Mouse (Mus musculus): ENCODE data around the gene Usp25. TPM values are rescaled to one million over a fixed set of nuclear protein-coding genes. Genes with fewer than 3 reads are reported as not detected.

Usp25 gene
- polyA plus RNA-seq, 1 experiment, result 18.8 TPM

DNA sequence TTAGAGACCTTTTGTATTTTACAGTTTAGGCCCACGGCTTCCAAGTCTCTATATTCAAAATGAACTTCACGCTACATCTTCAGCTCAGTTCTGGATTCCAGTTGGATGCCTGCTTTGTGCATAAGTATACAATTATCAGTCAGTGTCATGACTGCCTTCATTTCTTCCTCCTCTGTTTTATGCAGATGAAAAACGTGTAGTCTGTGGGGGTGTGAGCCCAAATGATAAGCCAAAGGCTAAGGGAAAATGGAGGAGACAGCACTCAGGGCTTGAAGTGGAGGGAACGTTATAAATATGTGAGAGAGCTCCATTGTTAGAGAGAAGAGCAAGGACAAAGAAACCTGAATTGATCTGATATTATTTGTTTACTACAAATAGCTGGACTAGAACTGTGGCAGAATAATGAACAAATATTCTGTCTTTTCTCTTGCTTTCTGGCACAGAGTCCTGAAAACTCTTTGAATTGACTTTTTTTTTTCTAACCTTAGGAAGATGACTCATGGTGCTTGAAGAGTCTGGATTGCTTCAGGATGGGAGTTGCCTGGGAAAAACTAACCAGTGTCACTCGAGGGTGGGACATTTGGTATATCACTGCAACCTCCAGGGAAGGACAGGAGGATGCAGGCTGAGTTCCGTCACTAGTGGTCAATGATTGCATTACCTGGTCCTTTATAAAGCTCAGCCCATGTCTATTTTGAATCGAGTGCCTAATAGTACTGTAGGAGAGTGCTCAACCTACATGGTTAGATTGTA, 10.3 kb downstream of the Usp25 start:
- Histone ChIP-seq H3K27ac (ENCODE audit: insufficient read depth, low read length) (no peak overlapping the region), H3K4me1 (ENCODE audit: control insufficient read depth, insufficient read depth, insufficient read length) (peaks cover 9% of the 10 kb centered on the region), H3K36me3 (ENCODE audit: control insufficient read depth, insufficient read depth, low read length) (no peaks in the 10 kb centered on the region), H3K27me3 (ENCODE audit: control insufficient read depth, insufficient read depth, low read length) (no peaks in the 10 kb centered on the region), H3K4me3 (ENCODE audit: extremely low read depth, insufficient read depth, insufficient read length) (no peak overlapping the region)
- no peak for DNase-seq (ENCODE audit: low read depth in 1 of 2, low spot score in 2 of 2)
- WGBS, result 87% methylated on average over 7 of the region's 7 CpGs
- no peak for TF ChIP-seq CTCF (IDR thresholded peaks at IDR 0.05; ENCODE audit: extremely low read depth, insufficient read depth, insufficient read length, insufficient replicate concordance)
- TF ChIP-seq POLR2A (IDR thresholded peaks at IDR 0.05; ENCODE audit: low read depth, low read length), result no peak

DNA sequence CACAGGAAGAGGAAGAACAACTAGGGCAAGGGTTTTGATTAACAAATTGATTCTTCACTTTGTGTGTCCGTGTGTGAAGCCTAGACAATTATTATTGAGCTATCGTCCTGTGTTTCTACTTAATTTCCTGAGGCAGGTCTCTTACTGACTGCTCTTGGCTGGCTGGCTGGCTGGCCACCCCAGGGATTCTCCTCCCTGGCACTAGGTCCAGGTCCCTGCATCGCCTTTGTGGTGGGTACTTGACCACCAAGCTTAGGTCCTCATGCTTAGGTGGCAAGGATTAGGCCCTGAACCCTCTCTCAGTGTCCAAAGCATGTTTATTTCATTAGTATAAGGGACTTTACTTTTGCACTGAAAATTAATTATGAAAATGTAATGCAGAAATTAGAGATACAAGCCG, 12.6 kb downstream of the Usp25 start:
- Histone ChIP-seq H3K36me3 (ENCODE audit: control insufficient read depth, insufficient read depth, low read length) (no peaks in the 10 kb centered on the region), H3K27me3 (ENCODE audit: control insufficient read depth, insufficient read depth, low read length) (no peaks in the 10 kb centered on the region), H3K4me1 (ENCODE audit: control insufficient read depth, insufficient read depth, insufficient read length) (peaks cover 7% of the 10 kb centered on the region; the same call in 1 of the 2 replicates), H3K27ac (ENCODE audit: insufficient read depth, low read length) (no peak overlapping the region; the same call in 1 of the 2 replicates), H3K4me3 (ENCODE audit: extremely low read depth, insufficient read depth, insufficient read length) (no peak overlapping the region)
- DNase-seq (ENCODE audit: low read depth in 1 of 2, low spot score in 2 of 2), result no peak
- WGBS, result 94% methylated on average over 4 of the region's 4 CpGs
- TF ChIP-seq POLR2A (IDR thresholded peaks at IDR 0.05; ENCODE audit: low read depth, low read length) (no peak), CTCF (IDR thresholded peaks at IDR 0.05; ENCODE audit: extremely low read depth, insufficient read depth, insufficient read length, insufficient replicate concordance) (no peak)

DNA sequence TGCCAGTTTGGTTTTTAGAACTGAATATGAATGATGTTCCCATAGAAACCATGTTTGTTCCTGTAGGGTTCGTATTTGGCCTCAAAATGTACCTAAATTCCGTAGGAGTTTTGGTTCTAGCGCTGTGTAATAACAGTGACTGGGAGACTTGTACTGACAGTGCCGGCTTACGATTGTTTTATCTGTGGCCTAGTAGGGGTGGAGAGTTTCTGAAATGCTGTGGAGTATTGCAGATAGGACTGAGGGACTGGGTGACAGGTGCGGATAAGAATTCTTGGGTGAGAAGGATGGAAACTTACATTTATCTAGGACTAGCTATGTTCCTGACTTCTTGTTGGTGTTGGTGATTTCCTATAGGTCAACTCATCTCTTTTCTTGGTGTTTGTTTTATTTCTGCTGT, 13.4 kb downstream of the Usp25 start:
- Histone ChIP-seq H3K36me3 (ENCODE audit: control insufficient read depth, insufficient read depth, low read length) (no peaks in the 10 kb centered on the region), H3K27me3 (ENCODE audit: control insufficient read depth, insufficient read depth, low read length) (no peaks in the 10 kb centered on the region), H3K27ac (ENCODE audit: insufficient read depth, low read length) (no peak overlapping the region), H3K4me3 (ENCODE audit: extremely low read depth, insufficient read depth, insufficient read length) (no peak overlapping the region), H3K4me1 (ENCODE audit: control insufficient read depth, insufficient read depth, insufficient read length) (peaks cover 7% of the 10 kb centered on the region; the same call in 1 of the 2 replicates)
- TF ChIP-seq CTCF (IDR thresholded peaks at IDR 0.05; ENCODE audit: extremely low read depth, insufficient read depth, insufficient read length, insufficient replicate concordance), result no peak
- no peak for TF ChIP-seq POLR2A (IDR thresholded peaks at IDR 0.05; ENCODE audit: low read depth, low read length)
- no peak for DNase-seq (ENCODE audit: low read depth in 1 of 2, low spot score in 2 of 2)
- WGBS, result 90% methylated on average over 6 of the region's 6 CpGs

DNA sequence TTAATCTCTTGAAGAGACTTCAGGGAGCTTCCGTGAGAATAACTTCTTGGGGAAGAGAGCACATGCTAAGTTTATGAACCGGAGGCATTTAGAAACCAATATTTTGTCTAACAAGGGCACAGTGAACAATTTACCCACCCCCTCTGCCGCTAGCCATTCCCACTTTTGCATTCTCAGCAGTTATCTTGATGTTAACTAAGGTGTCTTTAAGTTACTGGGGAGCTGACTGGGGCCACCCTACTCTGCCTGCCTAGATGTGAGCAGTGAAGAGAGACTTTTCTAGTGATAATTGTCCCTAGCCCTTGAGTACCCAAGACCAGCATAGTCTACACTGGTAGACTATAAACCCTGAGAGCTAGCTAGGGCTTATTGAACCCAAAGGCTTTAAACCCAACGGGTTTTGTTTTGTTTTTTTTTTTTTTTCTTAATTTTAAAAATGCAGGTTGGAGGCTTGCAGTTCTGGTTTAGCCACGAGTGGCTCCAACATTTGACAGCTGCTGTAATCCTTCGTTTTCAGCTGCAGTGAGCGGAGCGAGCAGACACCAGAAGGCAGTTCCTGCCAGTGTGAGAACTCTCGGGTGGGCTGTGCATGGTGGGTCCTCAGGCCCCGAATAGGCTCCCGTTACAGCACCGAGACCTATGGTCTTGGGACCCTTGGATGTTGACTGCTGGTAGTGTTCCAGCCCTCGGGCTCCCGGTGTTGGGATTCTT, 14.6 kb downstream of the Usp25 start:
- Histone ChIP-seq H3K4me1 (ENCODE audit: control insufficient read depth, insufficient read depth, insufficient read length) (peaks cover 7% of the 10 kb centered on the region; the same call in 1 of the 2 replicates), H3K27me3 (ENCODE audit: control insufficient read depth, insufficient read depth, low read length) (no peaks in the 10 kb centered on the region), H3K4me3 (ENCODE audit: extremely low read depth, insufficient read depth, insufficient read length) (no peak overlapping the region), H3K36me3 (ENCODE audit: control insufficient read depth, insufficient read depth, low read length) (no peaks in the 10 kb centered on the region), H3K27ac (ENCODE audit: insufficient read depth, low read length) (no peak overlapping the region; the same call in 1 of the 2 replicates)
- TF ChIP-seq POLR2A (IDR thresholded peaks at IDR 0.05; ENCODE audit: low read depth, low read length), result no peak
- no peak for TF ChIP-seq CTCF (IDR thresholded peaks at IDR 0.05; ENCODE audit: extremely low read depth, insufficient read depth, insufficient read length, insufficient replicate concordance)
- DNase-seq (ENCODE audit: low read depth in 1 of 2, low spot score in 2 of 2), result no peak
- 56% methylated on average over 14 of the region's 14 CpGs for WGBS

DNA sequence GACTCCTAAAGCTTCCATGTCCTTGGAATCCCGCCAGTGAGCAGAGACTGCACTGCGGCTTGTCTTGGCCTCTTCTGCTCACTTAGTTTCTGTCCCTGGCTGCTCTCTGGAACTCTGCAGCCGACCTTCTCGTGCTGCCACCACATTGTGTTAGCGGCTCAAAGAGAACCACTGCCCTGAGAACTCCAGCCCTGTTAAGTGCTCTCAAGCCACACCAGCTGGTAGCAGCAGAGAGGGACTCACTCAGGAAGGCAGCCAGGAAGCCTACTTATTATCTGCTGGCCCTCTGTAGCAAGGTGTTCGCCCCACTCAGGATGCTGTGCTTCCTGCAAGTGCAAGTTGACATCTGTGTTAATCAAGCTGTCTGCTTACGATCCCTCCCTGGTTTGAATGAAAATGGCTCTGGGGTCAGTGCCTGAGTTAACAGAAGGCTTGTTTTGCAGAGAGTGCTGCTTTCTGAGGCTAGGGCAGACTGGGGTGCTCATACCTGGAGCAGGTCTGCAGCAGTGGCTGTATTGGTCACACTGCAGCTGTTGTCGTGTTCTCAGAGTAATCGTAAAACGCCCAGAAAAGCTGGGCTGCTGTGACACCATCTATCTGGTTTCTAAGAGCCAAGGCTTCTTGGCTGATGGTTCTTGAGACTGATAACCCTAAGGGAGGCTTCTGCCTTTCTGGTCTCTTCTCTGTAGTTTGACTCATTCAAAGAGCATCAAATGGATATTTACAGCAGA, 15.3 kb downstream of the Usp25 start:
- WGBS, result 51% methylated on average over 10 of the region's 10 CpGs
- no peak overlapping the region for H3K4me3 ChIP-seq (ENCODE audit: extremely low read depth, insufficient read depth, insufficient read length)
- peaks cover 7% of the 10 kb centered on the region; the same call in 1 of the 2 replicates for H3K4me1 ChIP-seq (ENCODE audit: control insufficient read depth, insufficient read depth, insufficient read length)

DNA sequence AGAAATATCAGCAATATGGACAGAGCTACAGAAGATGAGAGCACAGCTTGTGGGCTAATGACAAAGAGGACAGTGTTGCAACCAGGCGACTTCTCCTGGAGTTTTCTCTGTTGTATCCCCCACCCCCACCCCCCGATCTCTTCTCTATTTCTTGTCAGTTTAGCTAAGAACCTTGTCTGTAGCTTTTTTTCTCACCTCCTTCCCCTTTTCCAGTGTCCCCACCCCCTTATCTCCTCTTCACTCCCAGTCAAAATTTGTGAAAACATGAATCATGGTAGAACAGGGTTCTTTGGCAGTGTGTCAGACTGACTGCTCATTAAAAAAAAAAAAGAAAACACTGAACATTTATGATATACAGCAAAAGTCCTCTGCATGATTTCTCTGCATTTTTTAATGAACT, 16.9 kb downstream of the Usp25 start:
- Histone ChIP-seq H3K27me3 (ENCODE audit: control insufficient read depth, insufficient read depth, low read length) (no peaks in the 10 kb centered on the region), H3K4me3 (ENCODE audit: extremely low read depth, insufficient read depth, insufficient read length) (no peak overlapping the region), H3K4me1 (ENCODE audit: control insufficient read depth, insufficient read depth, insufficient read length) (peaks cover 7% of the 10 kb centered on the region; the same call in 1 of the 2 replicates), H3K36me3 (ENCODE audit: control insufficient read depth, insufficient read depth, low read length) (peaks cover 6% of the 10 kb centered on the region), H3K27ac (ENCODE audit: insufficient read depth, low read length) (no peak overlapping the region)
- no peak for DNase-seq (ENCODE audit: low read depth in 1 of 2, low spot score in 2 of 2)
- 56% methylated on average over 2 of the region's 2 CpGs for WGBS
- TF ChIP-seq CTCF (IDR thresholded peaks at IDR 0.05; ENCODE audit: extremely low read depth, insufficient read depth, insufficient read length, insufficient replicate concordance), result no peak
- no peak for TF ChIP-seq POLR2A (IDR thresholded peaks at IDR 0.05; ENCODE audit: low read depth, low read length)

More for the DNA sequence above, 15.3 kb downstream of the Usp25 start:
- Histone ChIP-seq H3K36me3 (ENCODE audit: control insufficient read depth, insufficient read depth, low read length) (peaks cover 1% of the 10 kb centered on the region; the same call in 1 of the 2 replicates), H3K27me3 (ENCODE audit: control insufficient read depth, insufficient read depth, low read length) (no peaks in the 10 kb centered on the region), H3K27ac (ENCODE audit: insufficient read depth, low read length) (no peak overlapping the region; the same call in 1 of the 2 replicates)
- no peak for DNase-seq (ENCODE audit: low read depth in 1 of 2, low spot score in 2 of 2)
- TF ChIP-seq CTCF (IDR thresholded peaks at IDR 0.05; ENCODE audit: extremely low read depth, insufficient read depth, insufficient read length, insufficient replicate concordance) (no peak), POLR2A (IDR thresholded peaks at IDR 0.05; ENCODE audit: low read depth, low read length) (no peak)

Measured in spleen, adult 2 months (tissue).